Mouse (Mus musculus): ENCODE measurements around the gene Cd81. TPM values are rescaled to one million over a fixed set of nuclear protein-coding genes. Genes with fewer than 3 reads are reported as not detected.
A peak's percentile ranks its signal among the peaks of the same experiment; 100 is the strongest.

The Cd81 gene
- polyA plus RNA-seq, 1 experiment: 314 TPM

GRCm38 (mm10) chr7:143055499-143056186 is 3.1 kb downstream of the Cd81 start:
- H3K4me1 ChIP-seq (ENCODE audit: control insufficient read depth, insufficient read depth, low read length): peaks cover 62% of the 10 kb centered on the region
- peak overlapping the region; percentile 38 for H3K27ac ChIP-seq (ENCODE audit: insufficient read depth, low read depth, low read length)
- peak overlapping the region; percentile 23 for H3K4me3 ChIP-seq (ENCODE audit: insufficient read depth, low read length)
- TF ChIP-seq CTCF (IDR thresholded peaks at IDR 0.05; ENCODE audit: low read depth, low read length) (no peak), POLR2A (IDR thresholded peaks at IDR 0.05; ENCODE audit: borderline replicate concordance, low read depth, low read length) (no peak)

GRCm38 (mm10) chr7:143057023-143057422 is 4.5 kb downstream of the Cd81 start:
- Histone ChIP-seq H3K4me1 (ENCODE audit: control insufficient read depth, insufficient read depth, low read length) (peaks cover 59% of the 10 kb centered on the region), H3K27ac (ENCODE audit: insufficient read depth, low read depth, low read length) (0 out of 2 replicates have a peak overlapping the region, but pooled peaks have one; percentile 83), H3K4me3 (ENCODE audit: insufficient read depth, low read length) (no peak overlapping the region)
- TF ChIP-seq POLR2A (IDR thresholded peaks at IDR 0.05; ENCODE audit: borderline replicate concordance, low read depth, low read length): no peak
- no peak for TF ChIP-seq CTCF (IDR thresholded peaks at IDR 0.05; ENCODE audit: low read depth, low read length)

GRCm38 (mm10) chr7:143057667-143058220 is 5.2 kb downstream of the Cd81 start:
- H3K27ac ChIP-seq (ENCODE audit: insufficient read depth, low read depth, low read length): peak overlapping the region; percentile 83
- TF ChIP-seq CTCF (IDR thresholded peaks at IDR 0.05; ENCODE audit: low read depth, low read length) (no peak), POLR2A (IDR thresholded peaks at IDR 0.05; ENCODE audit: borderline replicate concordance, low read depth, low read length) (no peak)
- H3K4me1 ChIP-seq (ENCODE audit: control insufficient read depth, insufficient read depth, low read length): peaks cover 56% of the 10 kb centered on the region

GRCm38 (mm10) chr7:143058221-143058697 is 5.7 kb downstream of the Cd81 start:
- H3K4me3 ChIP-seq (ENCODE audit: insufficient read depth, low read length): peak overlapping the region; percentile 18
- H3K4me1 ChIP-seq (ENCODE audit: control insufficient read depth, insufficient read depth, low read length): peaks cover 56% of the 10 kb centered on the region
- H3K27ac ChIP-seq (ENCODE audit: insufficient read depth, low read depth, low read length): peak overlapping the region; percentile 83
- no peak for TF ChIP-seq CTCF (IDR thresholded peaks at IDR 0.05; ENCODE audit: low read depth, low read length)
- no peak for TF ChIP-seq POLR2A (IDR thresholded peaks at IDR 0.05; ENCODE audit: borderline replicate concordance, low read depth, low read length)

More at GRCm38 (mm10) chr7:143057667-143058220, 5.2 kb downstream of the Cd81 start:
- H3K4me3 ChIP-seq (ENCODE audit: insufficient read depth, low read length): peak overlapping the region; percentile 15

GRCm38 (mm10) chr7:143059202-143059870 is 6.8 kb downstream of the Cd81 start:
- Histone ChIP-seq H3K27ac (ENCODE audit: insufficient read depth, low read depth, low read length) (peak overlapping the region; percentile 83), H3K4me1 (ENCODE audit: control insufficient read depth, insufficient read depth, low read length) (peaks cover 54% of the 10 kb centered on the region), H3K4me3 (ENCODE audit: insufficient read depth, low read length) (no peak overlapping the region)
- TF ChIP-seq CTCF (IDR thresholded peaks at IDR 0.05; ENCODE audit: low read depth, low read length) (0 out of 2 replicates have a peak, but pooled peaks have one; percentile 31), POLR2A (IDR thresholded peaks at IDR 0.05; ENCODE audit: borderline replicate concordance, low read depth, low read length) (no peak)

GRCm38 (mm10) chr7:143062704-143063103 is 10.2 kb downstream of the Cd81 start:
- Histone ChIP-seq H3K4me1 (ENCODE audit: control insufficient read depth, insufficient read depth, low read length) (peaks cover 23% of the 10 kb centered on the region), H3K27ac (ENCODE audit: insufficient read depth, low read depth, low read length) (no peak overlapping the region)
- no peak for TF ChIP-seq POLR2A (IDR thresholded peaks at IDR 0.05; ENCODE audit: borderline replicate concordance, low read depth, low read length)
- no peak for TF ChIP-seq CTCF (IDR thresholded peaks at IDR 0.05; ENCODE audit: low read depth, low read length)

GRCm38 (mm10) chr7:143064226-143064625 is 11.7 kb downstream of the Cd81 start:
- no peak for TF ChIP-seq CTCF (IDR thresholded peaks at IDR 0.05; ENCODE audit: low read depth, low read length)
- no peak for TF ChIP-seq POLR2A (IDR thresholded peaks at IDR 0.05; ENCODE audit: borderline replicate concordance, low read depth, low read length)
- peaks cover 14% of the 10 kb centered on the region for H3K4me1 ChIP-seq (ENCODE audit: control insufficient read depth, insufficient read depth, low read length)
- H3K4me3 ChIP-seq (ENCODE audit: insufficient read depth, low read length): no peak overlapping the region
- no peak overlapping the region for H3K27ac ChIP-seq (ENCODE audit: insufficient read depth, low read depth, low read length)

More at GRCm38 (mm10) chr7:143062704-143063103, 10.2 kb downstream of the Cd81 start:
- H3K4me3 ChIP-seq (ENCODE audit: insufficient read depth, low read length): no peak overlapping the region

- TF ChIP-seq POLR2A (IDR thresholded peaks at IDR 0.05; ENCODE audit: borderline replicate concordance, low read depth, low read length): no peak
- no peak for TF ChIP-seq CTCF (IDR thresholded peaks at IDR 0.05; ENCODE audit: low read depth, low read length)
- H3K4me3 ChIP-seq (ENCODE audit: insufficient read depth, low read length): no peak overlapping the region
- H3K27ac ChIP-seq (ENCODE audit: insufficient read depth, low read depth, low read length): no peak overlapping the region
- peaks cover 4% of the 10 kb centered on the region; the same call in 1 of the 2 replicates for H3K4me1 ChIP-seq (ENCODE audit: control insufficient read depth, insufficient read depth, low read length)
These were observed 13.2 kb downstream of the Cd81 start for GRCm38 (mm10) chr7:143065692-143066091.

- H3K4me1 ChIP-seq (ENCODE audit: control insufficient read depth, insufficient read depth, low read length): peaks cover 4% of the 10 kb centered on the region; the same call in 1 of the 2 replicates
- no peak overlapping the region for H3K4me3 ChIP-seq (ENCODE audit: insufficient read depth, low read length)
- H3K27ac ChIP-seq (ENCODE audit: insufficient read depth, low read depth, low read length): no peak overlapping the region
- TF ChIP-seq POLR2A (IDR thresholded peaks at IDR 0.05; ENCODE audit: borderline replicate concordance, low read depth, low read length) (no peak), CTCF (IDR thresholded peaks at IDR 0.05; ENCODE audit: low read depth, low read length) (no peak)
These were observed 14.9 kb downstream of the Cd81 start for GRCm38 (mm10) chr7:143067469-143067868.
